Mouse (Mus musculus): ENCODE results near the gene Scaf4.
A peak's percentile ranks its signal among the peaks of the same experiment; 100 is the strongest.
"Not testable (repeated sequence)": the region's sequence is repeated elsewhere in the genome, so short reads cannot be mapped to it uniquely, and the experiment has no call there.

The Scaf4 gene

GRCm38 (mm10) chr16:90290962-90291361 lies 6.7 kb upstream of the Scaf4 start:
- DNase-seq (ENCODE audit: low spot score) = no peak

- no peak for DNase-seq (ENCODE audit: low spot score)
Measured at GRCm38 (mm10) chr16:90284916-90285315, 613 bp upstream of the Scaf4 start.

GRCm38 (mm10) chr16:90283266-90283904 lies 918 bp downstream of the Scaf4 start:
- peak; percentile 52 for DNase-seq (ENCODE audit: low spot score)

- DNase-seq (ENCODE audit: low spot score) = no peak
Measured at GRCm38 (mm10) chr16:90282620-90283265, 1.6 kb downstream of the Scaf4 start.

GRCm38 (mm10) chr16:90281406-90281805 lies 2.9 kb downstream of the Scaf4 start:
- no peak for DNase-seq (ENCODE audit: low spot score)

GRCm38 (mm10) chr16:90280989-90281388 lies 3.3 kb downstream of the Scaf4 start:
- no peak for DNase-seq (ENCODE audit: low spot score)

- no peak for DNase-seq (ENCODE audit: low spot score)
Measured at GRCm38 (mm10) chr16:90280515-90280914, 3.8 kb downstream of the Scaf4 start.

GRCm38 (mm10) chr16:90279058-90279457 lies 5.2 kb downstream of the Scaf4 start:
- no peak for DNase-seq (ENCODE audit: low spot score)

DNA sequence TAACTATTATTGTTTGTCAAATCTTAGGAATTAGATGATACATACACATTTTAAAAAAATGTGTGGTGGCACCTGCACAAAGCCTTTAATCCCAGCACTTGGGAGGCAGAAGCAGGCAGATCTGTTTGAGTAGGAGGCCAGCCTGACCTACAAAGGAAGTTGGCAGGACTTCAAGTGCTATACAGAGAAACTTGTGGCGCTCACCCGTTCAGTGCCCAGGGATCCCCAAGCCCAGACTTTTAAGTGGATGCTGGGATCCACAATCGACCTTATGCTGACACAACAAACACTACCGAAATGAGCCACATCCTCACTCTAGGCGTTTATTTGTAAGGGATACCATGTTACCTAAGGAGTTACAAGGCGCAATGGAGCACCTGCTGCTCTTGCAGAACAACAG lies 8.8 kb downstream of the Scaf4 start:
- DNase-seq (ENCODE audit: low spot score) = no peak

DNA sequence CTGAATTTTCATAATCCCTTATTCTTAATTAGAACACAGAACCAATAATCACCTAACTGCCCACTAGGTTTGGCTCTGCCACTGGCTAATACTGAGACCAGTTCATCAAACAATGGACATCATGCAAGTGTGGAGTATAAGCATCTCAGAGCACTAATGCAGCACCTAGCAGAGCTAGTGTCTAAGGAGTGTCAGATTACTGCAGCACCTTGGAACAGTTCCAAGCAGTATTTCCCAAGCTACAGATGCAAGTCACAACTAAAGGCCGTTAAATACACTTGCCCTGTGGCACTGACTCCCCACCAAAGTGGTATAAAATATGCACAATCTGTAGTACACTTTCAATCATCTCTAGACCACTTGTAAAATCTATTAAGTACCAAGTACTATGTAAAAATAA lies 17.7 kb downstream of the Scaf4 start:
- DNase-seq (ENCODE audit: low spot score) = no peak

- DNase-seq (ENCODE audit: low spot score) = no peak
Measured at GRCm38 (mm10) chr16:90265106-90265505, 19.2 kb downstream of the Scaf4 start.

GRCm38 (mm10) chr16:90264021-90264420 lies 20.3 kb downstream of the Scaf4 start:
- no peak for DNase-seq (ENCODE audit: low spot score)

- DNase-seq (ENCODE audit: low spot score) = no peak
Measured at GRCm38 (mm10) chr16:90261791-90262190, 22.5 kb downstream of the Scaf4 start.

DNA sequence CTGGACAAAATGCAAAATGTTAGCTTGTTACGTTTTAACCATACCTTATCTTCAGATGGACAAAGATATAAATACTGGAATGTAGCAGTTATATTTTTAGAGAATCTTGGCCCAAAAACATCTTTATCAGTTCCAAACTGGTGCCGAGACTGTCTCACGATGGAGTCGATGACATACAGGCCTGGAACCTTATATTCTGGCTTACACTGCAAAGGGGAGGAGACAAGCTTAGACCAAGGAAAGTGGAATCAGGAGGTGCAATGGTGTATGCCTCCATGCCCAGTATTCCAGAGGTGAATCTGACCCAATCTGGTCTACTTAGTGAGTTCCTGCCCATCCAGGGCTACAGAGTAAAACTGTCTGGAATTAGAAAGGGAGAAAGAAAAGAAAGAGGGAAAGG lies 24.2 kb downstream of the Scaf4 start:
- DNase-seq (ENCODE audit: low spot score) = no peak

DNA sequence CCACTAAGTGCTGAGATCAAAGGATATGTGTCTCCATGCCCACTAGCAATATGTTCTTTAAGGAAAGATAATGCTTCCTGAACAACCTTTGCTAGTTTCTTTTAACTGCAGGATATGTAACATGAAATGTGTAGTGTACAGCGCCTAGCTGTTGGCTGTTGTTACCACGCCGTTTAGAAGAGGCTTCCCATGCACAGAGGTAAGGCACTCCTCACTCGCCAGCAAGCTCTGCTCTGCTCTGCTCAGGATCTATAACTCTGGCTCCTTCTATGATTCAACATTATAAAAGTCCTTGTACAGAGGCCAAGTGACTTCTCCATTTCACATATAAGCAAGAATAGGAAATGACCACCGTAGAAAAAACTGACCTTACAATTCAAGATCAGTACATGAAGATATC lies 24.7 kb downstream of the Scaf4 start:
- DNase-seq (ENCODE audit: low spot score) = no peak

DNA sequence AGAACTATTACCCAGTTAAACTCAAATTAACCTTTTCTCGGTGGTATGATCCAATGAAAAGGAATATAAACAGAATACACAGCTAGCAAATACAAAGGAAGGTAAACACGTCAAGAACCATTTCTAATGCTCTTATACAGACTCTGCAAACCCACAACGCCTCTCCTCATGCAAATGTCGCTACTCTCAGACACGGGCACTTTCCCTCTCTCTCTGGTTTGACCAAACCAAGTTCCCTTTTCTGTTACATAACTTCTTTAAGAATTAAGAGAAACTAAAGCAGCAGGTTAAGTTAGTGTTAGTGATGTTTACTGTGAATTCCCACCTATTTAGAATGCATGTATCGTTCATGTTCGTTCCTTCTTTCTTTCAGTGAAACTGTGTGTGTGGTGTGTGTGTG lies 25.4 kb downstream of the Scaf4 start:
- no peak for DNase-seq (ENCODE audit: low spot score)

- no peak for DNase-seq (ENCODE audit: low spot score)
Measured at GRCm38 (mm10) chr16:90252521-90252920, 31.8 kb downstream of the Scaf4 start.

GRCm38 (mm10) chr16:90251256-90251655 lies 33.0 kb downstream of the Scaf4 start:
- not testable (repeated sequence) for DNase-seq (ENCODE audit: low spot score)

GRCm38 (mm10) chr16:90250099-90250498 lies 34.2 kb downstream of the Scaf4 start:
- DNase-seq (ENCODE audit: low spot score) = no peak

DNA sequence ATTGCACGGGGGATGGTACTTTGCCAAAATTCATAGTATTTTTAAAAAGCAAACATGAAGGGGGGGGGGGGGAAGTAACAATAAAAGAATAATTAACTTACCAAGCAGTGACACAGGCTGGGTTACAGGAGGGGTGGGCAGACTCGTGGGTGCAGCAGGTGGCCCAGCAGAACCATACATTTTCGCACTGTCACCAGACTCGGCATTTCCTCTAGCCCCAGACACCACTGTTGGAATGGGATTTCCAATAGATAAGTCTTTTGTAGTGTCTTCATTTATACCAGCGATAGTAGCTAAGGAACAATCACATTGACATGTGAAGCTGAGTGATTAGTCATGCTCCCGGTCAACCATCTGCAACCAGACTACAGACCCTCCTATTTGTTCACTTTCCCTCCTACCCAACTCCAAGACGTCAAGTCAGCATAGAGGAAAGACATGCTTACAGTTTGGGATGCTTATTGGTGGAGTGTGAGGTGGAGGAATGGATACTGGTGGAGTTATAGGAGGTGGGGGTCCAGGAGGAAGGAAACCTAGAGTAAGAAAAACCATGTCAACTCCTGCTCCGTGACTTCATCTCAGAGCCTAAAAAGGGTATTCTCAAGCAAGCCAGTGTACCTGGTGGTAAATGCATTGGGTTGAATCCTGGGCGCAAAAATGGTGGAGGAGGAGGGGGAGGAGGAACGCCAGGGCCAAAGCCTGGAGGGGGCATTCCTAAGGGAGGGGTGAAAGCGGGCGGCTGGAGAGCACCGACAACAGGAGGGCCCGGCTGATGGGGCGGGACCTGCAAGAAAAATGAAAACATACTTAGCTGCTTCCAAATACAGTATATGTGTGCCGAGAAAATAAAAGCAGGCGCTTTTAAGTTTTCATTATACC lies 41.6 kb downstream of the Scaf4 start:
- no peak for DNase-seq (ENCODE audit: low spot score)

DNA sequence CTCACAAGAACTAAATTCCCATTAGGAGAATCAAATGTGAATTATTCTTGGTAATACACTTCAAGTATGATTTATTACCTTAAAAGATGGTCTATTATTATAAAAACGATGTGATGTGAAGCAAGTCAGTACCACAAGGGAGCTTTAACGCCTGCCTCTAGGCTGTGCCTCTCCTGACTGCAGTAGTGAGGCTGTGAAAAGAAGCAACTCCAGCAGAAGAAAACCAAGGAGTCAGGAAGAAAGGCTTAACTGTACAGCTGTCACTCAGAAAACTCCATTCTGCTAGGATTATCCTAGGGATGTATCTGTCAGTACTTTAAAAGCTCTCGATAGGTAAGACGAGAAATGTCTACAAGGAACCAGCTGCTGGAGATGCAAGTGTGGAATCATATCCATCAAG lies 42.4 kb downstream of the Scaf4 start:
- DNase-seq (ENCODE audit: low spot score) = no peak

GRCm38 (mm10) chr16:90239128-90239746 lies 45.1 kb downstream of the Scaf4 start:
- DNase-seq (ENCODE audit: low spot score) = no peak

- no peak for DNase-seq (ENCODE audit: low spot score)
Measured at GRCm38 (mm10) chr16:90235188-90235587, 49.1 kb downstream of the Scaf4 start.

Measured in testis, postnatal 14 days (tissue).